Mouse (Mus musculus) right cerebral cortex, postnatal 36 days (tissue): Measurements from ENCODE around the gene Prrt1.

Source experiments
- DNase-seq, 2 experiments: peaks; one replicate each; pipeline ENCODE4 v3.0.0; 2022; ENCODE audit warnings: low spot score in 2 of 2, mixed read lengths in 1 of 2

Prrt1 gene

DNA sequence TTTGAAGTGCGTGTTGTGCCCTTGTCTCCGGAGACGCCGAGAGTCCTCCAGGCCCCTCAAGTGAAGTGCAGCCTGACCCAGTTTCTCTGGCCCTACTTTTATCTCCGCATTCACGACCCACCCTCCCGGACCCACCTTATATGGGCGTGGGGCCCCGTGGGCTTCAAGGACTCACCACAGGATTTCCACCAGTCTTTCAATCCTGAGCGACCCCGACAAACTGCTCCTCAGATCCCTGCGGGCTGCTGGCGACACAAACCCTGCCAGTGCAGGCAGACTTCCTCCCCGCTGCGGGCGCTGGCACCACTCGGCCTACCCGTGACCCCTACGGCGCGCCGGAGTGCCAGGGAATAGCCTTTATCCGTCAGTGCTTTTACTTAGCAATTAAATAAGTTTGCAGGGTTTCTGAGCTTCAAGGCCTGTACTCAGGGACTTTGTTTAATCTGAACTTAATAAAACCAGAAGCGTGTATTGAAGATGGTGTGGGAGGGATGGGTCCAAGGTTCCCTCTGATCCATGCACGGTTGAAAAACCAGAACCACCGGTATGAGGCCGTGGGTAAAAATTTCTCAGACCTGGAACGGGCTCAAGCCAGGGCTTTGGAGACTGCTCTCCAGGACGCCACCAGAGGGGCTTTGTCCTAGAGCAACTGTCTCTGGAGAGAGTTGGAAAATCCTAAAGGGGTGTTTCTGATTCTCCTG, 1.2 kb upstream of the Prrt1 start, which contains the start of gene Ppt2:
Gene Ppt2 (minus strand): TSS at position 568 of the 701 bp plus-strand sequence.
- DNase-seq: no peak

DNA sequence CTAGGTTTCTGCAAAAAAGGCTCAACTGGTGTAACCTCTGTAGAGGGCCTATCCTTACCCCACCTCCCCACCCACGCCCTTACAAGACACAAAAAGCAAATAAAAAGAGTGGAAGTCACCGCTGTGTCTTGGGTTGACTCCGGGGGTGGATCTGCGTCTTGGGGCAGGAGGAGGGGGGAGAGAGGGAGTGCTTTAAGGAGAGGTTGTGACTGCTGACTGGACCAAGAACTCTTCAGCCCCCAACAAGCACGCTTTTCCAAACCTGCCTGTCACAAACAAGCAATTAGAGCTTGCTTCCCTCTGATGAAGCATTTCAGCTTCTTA, 727 bp upstream of the Prrt1 start:
- DNase-seq: no peak

DNA sequence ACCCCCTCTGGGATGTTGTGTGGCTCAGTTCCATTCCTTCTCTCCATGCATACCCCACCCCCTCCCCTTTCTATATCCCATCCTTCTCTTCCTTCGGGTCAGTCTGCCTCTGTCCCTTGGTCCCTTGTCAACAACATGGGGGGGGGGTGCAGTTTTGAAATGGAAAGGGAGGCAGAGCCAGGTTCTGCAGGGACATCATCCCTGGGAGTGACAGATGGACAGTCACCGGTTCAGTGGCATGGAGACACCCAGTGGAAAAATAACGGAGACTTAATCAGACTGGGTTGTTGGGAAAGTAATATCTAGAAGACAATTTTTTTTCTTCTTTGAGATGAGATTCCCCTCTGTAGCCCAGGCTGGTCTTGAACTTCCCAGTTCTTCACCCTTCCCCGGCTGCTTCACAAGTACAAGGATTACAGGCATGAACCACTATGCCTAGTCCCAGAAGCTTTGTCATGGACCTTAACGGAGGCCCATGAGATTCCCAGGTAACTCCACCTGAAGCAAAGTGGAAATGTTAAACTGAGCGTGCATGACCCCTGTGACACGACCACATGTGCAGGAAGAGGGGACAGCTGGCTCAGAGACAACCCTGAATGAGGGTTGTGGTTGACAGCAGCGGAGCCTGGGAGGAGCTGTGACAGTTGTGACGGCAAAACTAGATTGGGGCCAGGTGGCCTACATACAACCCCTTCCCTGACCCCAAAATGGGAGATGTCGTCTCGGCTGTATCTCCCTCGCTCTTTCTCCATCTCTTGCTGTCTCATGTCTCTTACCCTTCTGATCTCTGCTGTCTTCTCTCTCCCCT, 667 bp downstream of the Prrt1 start:
- DNase-seq: no peak

DNA sequence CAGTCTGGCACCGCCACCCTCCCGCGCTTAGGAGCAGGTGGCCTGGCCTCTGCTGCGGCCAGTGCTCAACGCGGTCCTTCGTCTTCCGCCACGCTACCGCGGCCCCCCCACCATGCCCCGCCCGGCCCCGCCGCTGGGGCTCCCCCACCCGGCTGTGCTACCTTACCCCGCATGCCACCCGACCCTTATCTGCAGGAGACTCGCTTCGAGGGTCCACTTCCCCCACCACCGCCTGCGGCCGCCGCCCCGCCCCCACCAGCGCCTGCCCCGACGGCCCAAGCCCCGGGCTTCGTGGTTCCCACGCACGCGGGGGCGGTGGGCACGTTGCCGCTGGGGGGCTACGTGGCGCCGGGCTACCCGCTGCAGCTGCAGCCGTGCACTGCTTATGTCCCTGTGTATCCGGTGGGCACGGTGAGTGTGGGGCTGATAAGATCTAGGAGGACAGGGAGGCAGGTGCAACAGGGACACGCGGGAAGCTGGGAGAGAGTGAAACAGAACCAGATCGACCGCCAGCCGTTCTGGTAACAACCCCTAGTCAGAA, 1.5 kb downstream of the Prrt1 start:
- DNase-seq: no peak

- DNase-seq: no peak
These were observed 2.3 kb downstream of the Prrt1 start for GRCm38 (mm10) chr17:34631647-34632046.

DNA sequence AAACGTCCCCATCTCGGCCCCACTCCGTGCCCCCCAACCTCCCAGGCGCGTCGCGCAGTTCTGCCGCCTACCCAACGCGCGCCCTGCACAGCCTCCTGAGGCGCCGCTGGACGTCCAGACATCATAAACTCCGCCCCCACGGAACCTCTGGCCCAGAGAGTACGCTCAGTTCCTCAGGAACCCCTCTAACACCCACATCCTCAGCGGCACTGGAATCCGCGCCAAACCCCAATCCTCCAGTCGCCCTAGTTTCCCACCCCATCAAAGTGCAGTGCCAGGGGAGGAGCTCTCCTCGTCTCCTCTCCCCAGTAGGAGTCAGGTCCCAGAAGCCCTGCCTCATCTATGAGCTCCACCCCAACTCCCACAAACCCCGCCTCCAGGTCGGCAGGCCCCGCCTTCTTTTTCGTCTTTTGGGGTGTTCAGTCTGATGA, 2.9 kb downstream of the Prrt1 start:
- DNase-seq: peak; percentile 84 to 89

DNA sequence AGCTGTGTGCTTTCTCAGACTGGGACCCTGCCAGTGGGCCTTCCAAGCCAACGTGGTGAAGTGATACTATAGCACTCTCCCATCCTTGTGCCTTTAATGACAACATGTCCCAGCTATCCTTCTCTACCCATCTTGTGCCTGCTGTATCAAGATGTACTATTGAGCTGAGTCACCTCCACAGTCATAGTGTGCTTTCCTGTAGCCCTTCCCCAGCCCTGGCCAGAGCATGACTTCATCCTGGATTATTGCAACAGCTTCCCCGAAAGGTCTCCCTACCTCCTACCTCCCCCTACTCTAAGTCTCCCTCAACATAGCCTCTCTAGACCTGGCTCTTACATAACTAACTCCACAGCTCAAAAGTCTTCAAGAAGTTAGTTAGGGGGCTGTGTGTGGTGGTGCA, 6.3 kb downstream of the Prrt1 start:
- no peak for DNase-seq

DNA sequence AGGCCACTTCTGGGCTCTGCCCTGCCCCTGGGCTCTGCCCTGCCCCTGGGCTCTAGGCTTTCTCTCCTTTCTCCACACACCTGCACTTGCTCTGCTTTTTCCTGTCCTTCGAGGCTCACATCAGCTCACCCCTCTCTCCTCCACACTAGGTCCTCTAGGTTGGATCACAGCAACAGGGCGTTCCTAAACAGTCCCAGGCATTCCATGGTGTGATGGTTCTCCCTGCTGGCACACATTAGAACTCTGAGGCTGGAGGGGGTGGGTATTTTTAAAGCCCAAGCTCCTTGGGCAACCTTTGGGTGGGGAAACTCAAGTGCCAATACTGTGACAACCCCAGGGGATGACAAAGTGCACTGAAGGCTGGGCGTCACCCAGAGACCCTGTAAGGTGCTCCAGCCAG, 8.1 kb downstream of the Prrt1 start:
- DNase-seq: no peak

DNA sequence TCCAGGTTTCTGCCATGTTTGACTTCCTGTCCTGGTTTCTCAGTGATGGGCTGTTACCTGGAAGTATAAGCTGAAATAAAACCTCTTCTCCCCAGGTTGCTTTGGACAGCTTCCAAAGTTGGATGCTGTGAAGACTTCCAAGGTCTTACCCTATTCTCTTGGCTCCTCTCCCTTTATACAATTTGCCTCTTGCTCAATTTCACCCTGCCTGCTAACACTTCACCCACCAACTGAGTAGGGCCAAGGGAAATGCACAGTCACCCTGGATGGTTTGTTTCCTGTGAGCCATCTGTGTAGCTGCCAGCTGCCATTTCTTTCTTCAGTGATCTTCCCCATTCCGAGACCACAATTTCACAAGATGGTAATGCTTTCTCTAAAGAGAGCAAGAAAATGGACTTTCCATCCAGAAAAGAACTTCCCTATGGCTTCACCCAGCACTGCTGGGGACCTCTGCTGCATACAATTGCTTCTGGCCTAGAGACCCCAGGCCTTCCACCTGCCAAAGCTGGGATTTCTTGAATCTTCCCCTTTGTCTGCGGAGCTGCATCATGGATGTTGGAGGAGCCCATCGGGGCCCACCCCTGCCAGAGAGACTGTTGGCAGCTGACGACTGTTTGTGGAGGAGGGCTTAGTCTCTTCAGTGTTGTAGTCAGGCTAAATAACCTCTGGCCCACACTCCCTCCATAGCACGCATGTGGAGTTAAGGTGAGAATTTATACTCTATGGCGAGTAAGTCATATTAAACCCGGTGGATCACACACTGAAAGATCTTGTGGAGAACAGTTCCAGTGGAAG, 10.3 kb downstream of the Prrt1 start:
- DNase-seq: no peak

- DNase-seq: no peak
These were observed 11.7 kb downstream of the Prrt1 start for GRCm38 (mm10) chr17:34640778-34641601.

DNA sequence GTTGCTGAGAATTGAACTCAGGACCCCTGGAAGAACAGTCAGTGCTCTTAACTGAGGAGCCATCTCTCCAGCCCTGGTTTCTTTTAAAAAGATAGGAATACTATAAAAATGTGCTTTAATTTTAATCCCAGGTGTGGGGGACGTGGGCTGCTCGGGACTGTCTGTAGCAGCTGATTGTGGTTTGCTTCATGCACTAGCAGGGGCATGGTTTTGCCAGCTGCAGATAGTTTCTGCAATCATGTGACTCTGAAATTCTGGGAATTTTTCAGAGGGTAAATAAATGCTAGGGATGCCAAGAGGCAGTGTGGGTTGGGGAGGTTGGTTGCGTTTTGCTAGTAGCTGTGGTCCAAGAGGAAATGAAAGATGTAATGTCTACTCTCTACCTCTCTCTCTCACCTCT, 12.6 kb downstream of the Prrt1 start:
- no peak for DNase-seq

DNA sequence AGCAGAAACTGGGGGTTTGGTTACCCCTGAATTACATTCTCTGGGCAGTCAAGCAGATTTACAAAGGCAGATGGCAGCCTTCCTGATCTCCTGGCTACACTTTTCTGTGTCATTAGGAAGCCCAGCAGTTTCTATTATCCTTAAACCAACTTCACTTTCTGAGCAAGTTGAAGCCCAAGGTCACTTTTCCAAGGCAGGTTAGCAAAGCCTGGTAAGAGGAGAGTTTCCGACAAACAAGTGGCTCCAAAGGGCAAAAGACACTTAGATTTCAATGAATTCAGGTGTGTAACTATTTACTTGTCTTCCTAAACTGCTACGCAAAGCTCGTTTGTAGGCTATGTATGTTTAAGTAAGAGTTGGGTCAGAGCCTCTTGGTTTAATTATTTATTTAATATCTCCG, 14.0 kb downstream of the Prrt1 start:
- DNase-seq: no peak

- DNase-seq: no peak
These were observed 14.6 kb downstream of the Prrt1 start for GRCm38 (mm10) chr17:34643944-34644343.

DNA sequence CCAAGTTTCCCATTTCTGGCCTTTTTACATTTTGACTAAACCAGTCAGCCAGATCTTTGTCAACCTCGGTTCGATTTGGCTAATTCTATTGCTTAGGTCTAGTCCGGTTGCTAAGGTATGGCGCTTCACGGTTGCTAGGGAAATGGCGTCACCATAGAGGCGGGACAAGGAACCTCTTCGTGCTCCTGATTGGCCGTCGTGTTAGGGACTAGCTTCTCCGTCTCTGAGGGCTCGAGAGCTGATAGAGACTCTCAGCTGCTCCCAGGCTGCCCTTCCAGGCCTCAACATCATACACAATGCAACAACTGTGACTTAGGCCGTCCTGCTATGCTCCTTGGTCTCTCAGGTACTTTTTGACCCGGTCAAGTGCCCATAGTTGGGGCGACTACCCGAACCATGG, 15.3 kb downstream of the Prrt1 start, which contains the start of gene Fkbpl:
Gene Fkbpl (plus strand): TSS at position 157 of the 400 bp plus-strand sequence.
- DNase-seq: peak; percentile 95 to 98

- DNase-seq: no peak
These were observed 16.0 kb downstream of the Prrt1 start for GRCm38 (mm10) chr17:34645256-34645829.

DNA sequence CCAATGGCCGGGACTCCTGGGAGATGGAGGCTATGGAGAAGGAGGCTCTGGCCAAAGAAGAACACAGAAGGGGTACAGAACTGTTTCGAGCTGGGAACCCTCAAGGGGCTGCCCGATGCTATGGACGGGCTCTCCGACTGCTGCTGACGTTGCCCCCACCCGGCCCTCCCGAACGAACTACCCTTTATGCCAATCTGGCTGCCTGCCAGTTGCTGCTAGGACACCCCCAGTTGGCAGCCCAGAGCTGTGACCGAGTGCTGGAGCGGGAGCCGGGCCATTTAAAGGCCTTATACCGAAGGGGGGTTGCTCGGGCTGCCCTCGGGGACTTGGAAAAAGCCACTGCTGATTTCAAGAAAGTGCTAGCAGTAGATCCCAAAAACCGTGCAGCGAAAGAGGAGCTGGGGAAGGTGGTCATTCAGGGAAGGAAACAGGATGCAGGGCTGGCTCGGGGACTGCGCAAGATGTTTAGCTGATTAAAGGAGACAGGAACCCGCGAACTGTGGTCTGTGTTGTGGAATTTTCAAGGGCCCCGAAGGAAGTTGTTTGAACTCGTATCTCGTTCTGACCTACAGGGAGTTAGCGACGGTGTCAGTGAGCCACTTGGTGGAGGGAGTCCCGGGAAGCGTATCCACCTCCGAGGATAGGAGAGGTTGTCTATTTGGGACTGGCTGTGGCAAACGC, 16.6 kb downstream of the Prrt1 start:
- no peak for DNase-seq

- peak; percentile 98 to 99 for DNase-seq
These were observed 17.8 kb downstream of the Prrt1 start, which contains the start of gene Atf6b for GRCm38 (mm10) chr17:34646906-34647787. Gene Atf6b (plus strand): TSS chr17:34647146.

GRCm38 (mm10) chr17:34648141-34648890, 19.0 kb downstream of the Prrt1 start:
- DNase-seq: no peak
